Mouse (Mus musculus): ENCODE measurements around the gene N4bp3. TPM values are rescaled to one million over a fixed set of nuclear protein-coding genes. Genes with fewer than 3 reads are reported as not detected.

The N4bp3 gene
- polyA plus RNA-seq, 1 experiment: 43.7 TPM

DNA sequence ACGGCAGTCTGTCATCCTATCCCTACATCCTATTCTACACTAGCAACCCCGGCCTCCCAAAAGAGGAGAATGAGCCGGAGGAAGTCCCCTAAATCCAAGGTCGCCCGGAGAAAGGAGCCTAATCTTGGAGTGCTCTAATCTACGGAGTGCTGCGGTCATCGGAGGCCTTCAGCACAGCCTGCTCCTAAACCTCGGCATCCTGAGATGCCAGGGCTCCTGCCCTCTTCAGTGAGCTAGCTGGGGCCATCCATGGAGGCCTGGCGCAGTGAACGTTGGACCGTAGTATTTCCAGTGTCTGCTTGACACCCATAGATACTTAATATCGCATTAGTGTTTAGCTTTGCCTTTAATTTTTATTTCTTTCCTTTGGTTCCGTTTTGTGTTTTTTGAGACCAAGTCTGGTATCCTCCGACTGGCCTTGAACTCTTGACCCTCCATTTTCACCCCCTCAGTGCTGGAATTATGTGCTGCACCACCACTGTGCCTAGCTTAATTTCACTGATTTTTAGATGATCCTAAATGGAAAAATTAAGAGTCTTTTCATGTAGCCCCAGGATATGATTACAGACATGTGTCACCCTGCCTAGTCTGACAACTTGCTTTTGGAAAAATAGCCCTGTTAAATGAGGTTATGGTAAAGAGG is 43.4 kb downstream of the N4bp3 start:
- DNase-seq: no peak
- 4% methylated on average over 15 of the region's 15 CpGs for WGBS
- no peak for TF ChIP-seq CTCF (IDR thresholded peaks at IDR 0.05; ENCODE audit: insufficient read depth, low read length)
- no peak for TF ChIP-seq POLR2A (IDR thresholded peaks at IDR 0.05; ENCODE audit: borderline replicate concordance, extremely low read depth, low read depth, low read length)
- peaks cover 6% of the 10 kb centered on the region for H3K4me1 ChIP-seq (ENCODE audit: control insufficient read depth, insufficient read depth, low read length)
- peak overlapping the region; percentile 64 for H3K4me3 ChIP-seq (replicated peaks; ENCODE audit: extremely low read depth, low read depth, low read length)

DNA sequence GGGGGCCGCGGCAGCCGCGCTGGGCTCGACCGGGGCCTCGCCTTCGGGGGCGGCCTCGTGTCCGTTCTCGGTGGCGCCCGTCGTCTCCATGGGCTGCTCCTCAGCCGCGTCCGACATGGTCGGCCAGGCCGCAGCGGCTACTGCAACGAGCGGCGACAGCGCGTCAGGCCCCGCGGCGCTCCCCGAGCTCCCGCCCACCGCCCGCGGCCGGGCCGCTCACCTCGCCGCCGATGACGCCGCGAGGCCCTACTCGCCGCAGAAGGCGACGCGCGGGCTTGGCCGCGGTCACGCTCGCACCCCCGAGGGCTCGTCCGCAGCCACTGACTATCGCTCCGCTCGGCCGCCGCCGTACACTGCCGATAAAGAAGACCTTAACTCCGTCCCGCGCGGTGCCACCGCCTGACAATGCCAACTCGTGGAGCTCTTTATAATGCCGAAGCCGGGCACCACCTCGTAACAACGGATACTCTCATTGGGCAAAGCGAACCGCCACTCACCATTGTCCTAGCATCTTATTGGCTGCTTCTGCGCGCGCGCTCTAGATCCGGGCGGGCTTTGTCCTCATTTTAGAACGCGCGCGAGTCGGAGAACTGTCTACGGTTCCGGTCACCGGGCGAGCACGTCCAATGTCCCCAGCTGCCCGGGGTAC is 44.1 kb downstream of the N4bp3 start, which contains the start of gene Hnrnpab:
Hnrnpab (minus strand) TSS at position 401 of the 649 bp plus-strand sequence.
- Histone ChIP-seq H3K4me3 (replicated peaks; ENCODE audit: extremely low read depth, low read depth, low read length) (peak within 1 kb of the TSS; percentile 76), H3K4me1 (ENCODE audit: control insufficient read depth, insufficient read depth, low read length) (peaks cover 6% of the 10 kb centered on the region)
- DNase-seq: peak; percentile 97
- whole genome bisulfite sequencing: under 1% methylated on average over 89 of the region's 91 CpGs
- TF ChIP-seq CTCF (IDR thresholded peaks at IDR 0.05; ENCODE audit: insufficient read depth, low read length) (no peak), POLR2A (IDR thresholded peaks at IDR 0.05; ENCODE audit: borderline replicate concordance, extremely low read depth, low read depth, low read length) (peak; percentile 100)

DNA sequence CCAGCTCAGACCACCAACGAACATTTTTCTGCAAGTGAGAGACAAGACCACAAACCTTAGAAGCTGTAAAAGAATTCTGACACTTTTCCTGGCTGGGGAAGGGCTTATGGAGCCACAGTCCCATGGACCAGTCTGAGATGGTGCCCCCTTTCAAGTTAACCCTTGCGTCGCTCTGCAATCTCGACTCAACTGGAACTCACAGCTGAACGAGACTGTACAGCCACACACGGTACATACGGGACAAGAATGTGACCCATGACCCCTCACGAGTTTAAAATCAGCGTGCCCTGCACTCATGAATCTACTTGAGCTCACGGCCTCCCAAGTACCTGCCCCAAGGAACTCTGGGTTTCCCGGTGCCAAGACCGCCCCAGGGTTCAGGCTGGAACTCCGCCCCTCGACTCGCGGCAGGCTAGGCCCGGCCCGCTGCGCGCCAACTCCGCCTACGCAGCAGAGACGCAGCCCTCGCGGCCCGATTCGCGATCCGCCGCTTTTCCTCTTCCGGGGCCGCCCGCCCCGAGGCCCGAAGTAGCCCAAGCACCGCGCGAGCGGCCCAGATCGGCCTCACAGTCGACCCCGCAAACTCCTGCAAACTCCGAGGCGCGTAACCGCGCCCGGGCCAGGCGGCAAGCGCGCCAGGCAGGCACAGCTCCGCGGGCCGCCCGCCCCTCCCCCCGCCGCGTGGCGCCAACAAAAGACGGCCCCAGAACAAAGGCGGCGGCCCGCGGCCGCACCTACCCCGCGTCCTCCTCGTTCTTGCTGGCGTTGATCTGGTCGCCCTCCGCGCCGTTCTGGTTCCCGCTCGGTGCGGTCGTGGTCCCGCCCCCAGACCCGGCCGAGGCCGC is 44.8 kb downstream of the N4bp3 start:
- H3K4me1 ChIP-seq (ENCODE audit: control insufficient read depth, insufficient read depth, low read length): peaks cover 6% of the 10 kb centered on the region
- H3K4me3 ChIP-seq (replicated peaks; ENCODE audit: extremely low read depth, low read depth, low read length): peak overlapping the region; percentile 76
- WGBS: under 1% methylated on average over 80 of the region's 81 CpGs
- DNase-seq: peak; percentile 89
- TF ChIP-seq POLR2A (IDR thresholded peaks at IDR 0.05; ENCODE audit: borderline replicate concordance, extremely low read depth, low read depth, low read length) (peak; percentile 70; the same call in 1 of the 2 replicates), CTCF (IDR thresholded peaks at IDR 0.05; ENCODE audit: insufficient read depth, low read length) (no peak)

GRCm38 (mm10) chr11:51602253-51602652 is 48.4 kb downstream of the N4bp3 start:
- no peak for TF ChIP-seq CTCF (IDR thresholded peaks at IDR 0.05; ENCODE audit: insufficient read depth, low read length)
- TF ChIP-seq POLR2A (IDR thresholded peaks at IDR 0.05; ENCODE audit: borderline replicate concordance, extremely low read depth, low read depth, low read length): no peak
- DNase-seq: no peak
- no peak overlapping the region for H3K4me3 ChIP-seq (replicated peaks; ENCODE audit: extremely low read depth, low read depth, low read length)
- H3K4me1 ChIP-seq (ENCODE audit: control insufficient read depth, insufficient read depth, low read length): peaks cover 6% of the 10 kb centered on the region
- 75% methylated on average over 3 of the region's 3 CpGs for WGBS

- no peaks in the 10 kb centered on the region for H3K4me1 ChIP-seq (ENCODE audit: control insufficient read depth, insufficient read depth, low read length)
- no peak for DNase-seq
- TF ChIP-seq CTCF (IDR thresholded peaks at IDR 0.05; ENCODE audit: insufficient read depth, low read length) (no peak), POLR2A (IDR thresholded peaks at IDR 0.05; ENCODE audit: borderline replicate concordance, extremely low read depth, low read depth, low read length) (no peak)
- WGBS: 63% methylated on average over 2 of the region's 2 CpGs
- no peak overlapping the region for H3K4me3 ChIP-seq (replicated peaks; ENCODE audit: extremely low read depth, low read depth, low read length)
Observed at GRCm38 (mm10) chr11:51597553-51597952, 53.1 kb downstream of the N4bp3 start.

DNA sequence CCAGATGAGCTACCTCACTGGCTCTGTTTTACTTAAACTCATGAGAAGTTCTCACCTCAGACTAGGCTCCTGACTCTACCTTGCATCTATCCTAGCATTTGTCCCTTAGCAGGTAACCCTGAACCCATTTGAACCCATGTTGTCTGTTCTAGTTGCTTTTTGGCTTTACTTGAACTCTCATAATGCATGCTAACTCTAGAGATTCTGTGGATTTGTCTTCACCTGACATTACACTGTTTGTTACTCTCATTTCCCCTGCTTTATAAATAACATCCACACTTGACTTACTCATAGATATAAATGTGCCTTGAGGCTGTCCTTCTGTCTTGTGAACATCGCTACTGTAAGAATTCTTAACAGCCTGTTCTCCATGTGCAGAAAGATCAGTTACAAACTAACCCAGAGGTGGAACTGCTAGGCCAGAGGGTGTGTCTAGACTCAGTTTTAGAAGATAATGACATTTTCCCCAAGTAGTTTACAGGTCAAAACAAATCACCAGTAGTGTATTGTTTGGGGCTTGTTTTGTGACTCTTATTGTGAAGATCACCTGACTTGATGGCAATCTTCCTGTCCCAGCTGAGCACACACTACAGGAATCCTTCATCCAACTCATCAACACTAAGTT is 55.1 kb downstream of the N4bp3 start:
- peaks cover 5% of the 10 kb centered on the region; the same call in 1 of the 2 replicates for H3K4me1 ChIP-seq (ENCODE audit: control insufficient read depth, insufficient read depth, low read length)
- no peak overlapping the region for H3K4me3 ChIP-seq (replicated peaks; ENCODE audit: extremely low read depth, low read depth, low read length)
- DNase-seq: no peak
- 86% methylated on average over 1 of the region's 1 CpGs for WGBS
- no peak for TF ChIP-seq CTCF (IDR thresholded peaks at IDR 0.05; ENCODE audit: insufficient read depth, low read length)
- no peak for TF ChIP-seq POLR2A (IDR thresholded peaks at IDR 0.05; ENCODE audit: borderline replicate concordance, extremely low read depth, low read depth, low read length)

GRCm38 (mm10) chr11:51594715-51595350 is 55.8 kb downstream of the N4bp3 start:
- no peak for DNase-seq
- Histone ChIP-seq H3K4me1 (ENCODE audit: control insufficient read depth, insufficient read depth, low read length) (peaks cover 5% of the 10 kb centered on the region; the same call in 1 of the 2 replicates), H3K4me3 (replicated peaks; ENCODE audit: extremely low read depth, low read depth, low read length) (no peak overlapping the region)
- 46% methylated on average over 3 of the region's 3 CpGs for WGBS
- no peak for TF ChIP-seq CTCF (IDR thresholded peaks at IDR 0.05; ENCODE audit: insufficient read depth, low read length)
- TF ChIP-seq POLR2A (IDR thresholded peaks at IDR 0.05; ENCODE audit: borderline replicate concordance, extremely low read depth, low read depth, low read length): no peak

- 82% methylated on average over 6 of the region's 6 CpGs for WGBS
- TF ChIP-seq CTCF (IDR thresholded peaks at IDR 0.05; ENCODE audit: insufficient read depth, low read length): no peak
- no peak for TF ChIP-seq POLR2A (IDR thresholded peaks at IDR 0.05; ENCODE audit: borderline replicate concordance, extremely low read depth, low read depth, low read length)
- H3K4me1 ChIP-seq (ENCODE audit: control insufficient read depth, insufficient read depth, low read length): peaks cover 5% of the 10 kb centered on the region; the same call in 1 of the 2 replicates
- DNase-seq: no peak
- H3K4me3 ChIP-seq (replicated peaks; ENCODE audit: extremely low read depth, low read depth, low read length): no peak overlapping the region
Observed at GRCm38 (mm10) chr11:51593849-51594248, 56.8 kb downstream of the N4bp3 start.

All from lung, adult 2 months (tissue).